Mouse (Mus musculus): ENCODE results near the gene Crhr2.

The Crhr2 gene

DNA sequence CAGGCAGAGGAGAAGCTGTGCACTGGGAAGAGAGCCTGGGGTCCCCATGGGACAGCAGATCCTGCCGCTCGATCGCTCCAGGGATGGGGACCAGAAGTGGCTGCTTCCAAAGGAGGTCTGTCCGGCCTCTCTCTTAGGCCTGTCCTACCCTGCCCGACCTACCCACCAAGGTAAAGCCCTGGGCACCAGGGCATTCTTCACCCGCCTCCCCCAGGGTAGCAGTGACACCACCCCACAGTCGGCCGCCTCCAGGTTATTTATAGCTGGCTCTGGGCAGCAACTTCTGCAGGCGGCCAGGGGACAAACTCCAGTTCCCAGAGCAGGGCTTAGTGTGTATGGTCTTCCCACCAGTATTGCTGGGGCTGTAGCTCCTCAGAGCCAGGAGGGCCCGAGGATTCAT lies at the start of gene Crhr2:
Gene Crhr2 (minus strand): TSS at position 223 of the 400 bp plus-strand sequence.
- no peak for DNase-seq (ENCODE audit: low spot score in 2 of 2)

DNA sequence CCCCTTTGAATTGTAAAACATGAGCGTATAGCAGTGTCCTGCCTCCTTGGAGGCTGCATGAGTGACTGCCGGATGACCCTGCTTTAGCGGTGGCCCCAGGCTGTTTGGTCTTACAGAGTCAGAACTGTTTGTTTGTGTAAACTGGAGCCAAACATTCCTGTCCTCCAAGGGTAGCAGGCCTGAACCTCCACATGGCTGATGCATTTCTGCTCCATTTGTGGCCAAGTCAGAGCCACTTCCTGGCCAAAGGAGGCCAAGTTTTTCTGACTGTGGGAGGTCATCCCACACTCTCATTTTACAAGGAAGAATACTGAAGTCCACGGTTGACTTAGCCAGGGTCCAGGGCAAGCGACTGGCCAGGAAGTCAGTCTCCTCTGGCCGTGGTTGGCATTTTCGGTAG lies 46.7 kb upstream of the Crhr2 start:
- DNase-seq (ENCODE audit: low spot score in 2 of 2): peak in 1 of 2 experiments; percentile 24

DNA sequence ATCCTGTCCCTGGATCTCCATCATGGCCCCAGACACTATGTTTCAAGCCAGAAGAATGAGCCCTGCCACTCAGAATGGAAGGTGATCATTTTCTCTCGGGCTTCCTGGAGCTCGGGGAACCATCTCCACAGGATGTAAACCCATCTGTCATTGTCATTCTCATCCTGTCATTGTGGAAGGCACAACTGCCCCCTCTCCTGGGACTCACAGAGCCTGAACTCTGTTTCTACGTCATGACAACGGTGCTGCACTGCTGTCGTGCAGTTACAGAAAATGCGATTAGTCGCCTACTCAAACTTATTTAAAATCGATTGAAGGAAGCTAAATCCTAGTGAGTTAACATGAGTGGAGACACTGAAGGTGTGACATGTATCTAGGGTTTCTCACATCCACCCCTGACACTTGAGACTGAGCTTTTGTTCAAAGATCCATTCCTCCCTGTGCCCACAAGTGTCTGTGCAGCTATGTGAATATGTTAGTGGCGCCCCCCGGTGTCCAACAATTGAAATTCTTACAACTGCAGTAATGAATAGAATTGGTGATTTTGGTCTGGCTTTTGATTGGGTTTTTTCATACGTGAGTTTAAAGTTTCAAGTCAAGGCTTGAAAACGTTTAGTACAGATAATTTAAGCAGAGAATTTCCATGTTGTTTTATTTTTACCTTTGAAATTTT lies 44.4 kb upstream of the Crhr2 start:
- no peak for DNase-seq (ENCODE audit: low spot score in 2 of 2)

DNA sequence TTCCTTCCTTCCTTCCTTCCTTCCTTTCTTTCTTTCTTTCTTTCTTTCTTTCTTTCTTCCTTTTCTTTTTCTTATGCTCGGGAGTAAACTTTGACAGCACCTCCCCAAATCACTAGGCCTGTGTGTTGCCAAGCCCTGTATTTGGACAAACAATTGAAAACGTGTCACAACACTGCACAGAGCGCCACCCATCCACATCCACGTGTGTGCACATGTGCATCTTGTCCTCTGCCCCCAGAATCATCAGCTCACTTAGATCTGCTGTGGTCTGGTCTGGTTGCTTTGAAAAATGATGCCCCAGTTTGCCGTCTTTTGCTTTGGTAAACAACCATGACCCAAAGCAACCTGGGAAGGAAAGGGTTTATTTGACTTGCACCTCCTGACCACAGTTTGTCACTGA lies 43.1 kb upstream of the Crhr2 start:
- peak; percentile 43 to 44 for DNase-seq (ENCODE audit: low spot score in 2 of 2)

DNA sequence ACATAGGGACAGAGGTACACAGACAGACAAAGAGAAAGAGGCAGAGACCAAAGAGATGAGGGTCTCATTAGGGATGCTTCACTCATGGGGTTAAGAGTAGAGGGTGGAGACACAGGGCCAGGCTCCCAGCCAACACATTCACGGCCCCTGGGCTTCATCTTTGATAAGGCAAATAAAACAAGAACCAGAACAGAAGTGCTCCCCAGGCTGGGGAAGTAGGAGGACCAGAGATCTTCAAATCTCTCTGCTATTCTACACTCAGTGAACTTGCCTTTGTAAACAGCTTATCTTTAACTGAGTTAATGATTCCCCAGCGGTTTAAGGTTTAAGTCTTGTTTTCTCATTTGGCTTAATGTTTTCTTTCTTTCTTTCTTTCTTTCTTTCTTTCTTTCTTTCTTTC lies 42.6 kb upstream of the Crhr2 start:
- DNase-seq (ENCODE audit: low spot score in 2 of 2): no peak

DNA sequence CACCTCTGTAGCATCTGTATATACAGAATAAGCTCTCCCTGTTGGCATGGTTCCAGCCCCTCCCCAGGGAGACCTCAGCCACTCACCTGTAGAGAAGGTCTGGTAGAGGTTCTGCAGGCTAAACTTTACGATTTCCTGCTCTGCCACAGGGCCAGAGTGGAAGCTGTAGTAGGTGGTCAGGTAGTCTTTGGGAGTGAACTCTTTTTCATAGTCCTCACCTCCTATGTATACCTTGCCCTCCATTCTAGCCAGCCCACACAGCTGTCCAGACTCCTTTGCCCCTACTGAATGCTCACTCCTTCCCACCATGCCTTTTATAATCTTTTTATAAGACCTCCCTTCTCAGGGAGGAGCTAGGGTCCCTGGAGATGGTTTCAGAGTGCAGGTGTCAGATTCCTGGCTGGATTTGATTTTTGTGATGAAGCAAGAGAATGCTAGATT lies 41.9 kb upstream of the Crhr2 start, which contains the start of gene Inmt:
Gene Inmt (minus strand): TSS at position 303 of the 441 bp plus-strand sequence.
- no peak for DNase-seq (ENCODE audit: low spot score in 2 of 2)

DNA sequence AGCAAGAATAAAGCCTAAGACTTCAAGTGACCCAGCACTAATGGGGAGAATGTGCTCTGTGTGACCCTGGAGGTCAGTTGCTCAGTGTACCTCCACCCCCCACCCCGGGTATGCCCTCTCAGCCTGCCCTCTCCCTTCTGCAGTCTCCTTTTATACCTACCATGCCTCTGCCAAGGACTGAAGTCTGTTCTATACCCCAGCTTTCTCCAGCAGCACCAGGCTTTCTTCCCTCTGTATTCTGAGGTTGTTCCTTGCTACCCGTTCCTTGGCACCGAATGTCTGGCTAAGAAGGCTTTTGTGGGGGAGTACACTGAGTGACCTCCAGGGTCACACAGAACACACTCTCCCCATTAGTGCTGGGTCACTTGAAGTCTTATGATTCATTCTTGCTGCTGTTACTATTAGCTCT lies 41.1 kb upstream of the Crhr2 start:
- no peak for DNase-seq (ENCODE audit: low spot score in 2 of 2)

DNA sequence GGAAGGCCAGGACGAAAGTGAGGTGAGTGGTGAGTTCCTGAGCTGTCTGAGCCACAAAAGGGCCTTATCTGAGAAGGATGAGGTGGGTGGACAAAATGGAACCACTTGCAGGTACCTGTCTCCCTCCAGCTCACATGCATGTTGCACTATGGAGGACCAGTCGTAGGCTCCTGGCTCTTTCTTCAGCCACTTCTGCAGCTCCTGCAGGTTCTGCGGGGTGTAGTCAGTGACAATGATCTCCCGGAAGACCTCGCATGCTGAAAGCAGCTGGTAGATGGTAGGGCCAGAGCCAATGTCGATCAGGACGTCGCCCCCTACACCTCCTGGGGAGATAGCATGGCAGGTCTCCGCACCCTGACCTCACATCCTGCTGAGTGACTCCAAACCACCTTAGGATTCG lies 40.4 kb upstream of the Crhr2 start:
- no peak for DNase-seq (ENCODE audit: low spot score in 2 of 2)

DNA sequence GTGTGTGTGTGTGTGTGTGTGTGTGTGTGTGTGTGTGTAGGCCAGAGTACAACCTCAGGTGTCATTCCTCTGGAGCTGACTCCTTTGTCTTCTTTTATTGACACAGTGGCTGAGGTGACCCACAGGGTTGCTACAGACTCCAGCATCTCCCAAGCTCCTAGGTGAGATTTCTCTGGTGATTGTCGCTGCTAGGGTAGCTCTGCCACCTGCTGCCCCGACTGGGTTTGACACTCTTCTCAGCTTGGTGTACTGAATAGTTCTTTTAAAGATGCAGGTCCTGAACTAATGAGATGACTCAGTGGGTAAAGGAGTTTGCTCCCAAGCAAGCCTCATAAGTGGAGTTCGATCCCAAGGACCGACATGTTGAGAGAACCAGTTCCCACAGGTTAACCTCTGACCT lies 38.8 kb upstream of the Crhr2 start:
- no peak for DNase-seq (ENCODE audit: low spot score in 2 of 2)

DNA sequence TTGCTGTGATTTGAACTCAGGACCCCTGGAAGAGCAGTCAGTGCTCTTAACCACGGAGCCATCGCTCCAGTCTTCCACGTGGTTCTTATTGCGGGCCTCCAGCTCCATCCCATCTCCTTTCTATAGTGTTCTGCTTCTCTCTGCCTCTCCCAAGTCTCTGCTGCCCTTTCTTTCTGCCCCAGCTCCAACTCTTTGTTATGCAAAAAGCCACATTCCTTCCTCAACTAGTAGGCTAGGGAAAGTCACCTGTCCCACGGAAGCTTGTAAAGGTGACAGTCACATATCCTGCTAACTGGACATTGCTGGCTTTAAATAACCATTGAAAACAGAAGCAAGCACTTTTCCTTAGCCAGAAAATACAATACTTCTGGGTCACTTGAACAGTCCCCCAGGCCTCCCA lies 37.0 kb upstream of the Crhr2 start:
- DNase-seq (ENCODE audit: low spot score in 2 of 2): no peak

DNA sequence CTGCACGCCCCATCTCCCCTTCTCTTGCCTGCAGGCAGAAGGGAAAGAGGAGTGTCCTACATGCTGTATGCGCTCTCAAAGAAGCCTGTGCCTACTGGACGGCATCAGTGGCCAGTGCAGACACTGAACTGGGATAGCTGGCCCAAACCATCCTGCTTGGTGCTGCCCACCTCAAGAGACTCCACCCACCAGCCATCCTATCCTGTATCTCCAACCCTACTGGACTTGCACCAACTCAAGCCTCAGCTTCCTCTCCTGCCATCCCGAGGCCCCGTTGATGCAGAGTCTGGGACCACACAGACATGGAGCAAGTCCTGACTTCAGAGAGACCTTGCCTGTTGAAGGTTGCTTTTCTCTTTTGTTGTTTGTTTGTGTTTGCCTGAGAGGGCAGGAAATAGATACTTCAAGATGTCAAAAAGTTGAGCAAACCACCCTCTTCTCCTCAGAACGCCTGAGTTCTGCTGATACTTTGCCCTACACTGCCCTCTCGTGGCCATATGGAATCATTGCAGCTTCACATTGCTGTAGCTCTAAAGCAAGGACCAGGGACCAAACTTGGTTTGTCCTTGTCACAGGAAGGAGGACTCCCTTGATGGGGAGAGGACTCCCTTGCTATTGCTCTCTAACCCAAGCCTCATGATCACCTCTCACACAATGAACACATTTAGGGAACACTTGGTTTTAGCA lies 34.1 kb upstream of the Crhr2 start:
- peak; percentile 39 to 50 for DNase-seq (ENCODE audit: low spot score in 2 of 2)

DNA sequence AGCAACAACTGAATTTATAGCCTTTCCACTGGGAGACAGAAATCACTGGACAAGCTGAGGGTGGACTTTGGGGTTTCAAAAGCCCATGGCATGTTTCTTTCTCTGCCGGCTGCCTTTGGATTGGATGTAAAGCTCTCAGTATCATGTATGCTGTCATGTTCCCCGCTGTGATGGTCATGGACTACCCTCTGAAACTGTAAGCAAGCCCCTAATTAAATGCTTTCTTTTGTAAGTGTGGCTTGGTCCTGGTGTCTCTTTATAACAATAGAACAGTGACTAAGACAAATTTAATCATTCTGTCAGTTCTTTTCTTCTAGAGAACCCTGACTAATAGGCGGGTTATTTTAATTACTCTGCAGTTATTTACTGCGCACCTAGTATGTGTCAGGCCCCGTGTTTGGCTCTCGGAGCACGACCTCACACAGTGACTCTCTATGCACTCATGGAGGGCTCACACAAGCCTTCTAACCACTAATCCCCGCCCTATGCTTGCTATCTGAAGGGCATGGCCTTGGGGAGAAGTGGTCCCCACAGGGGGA lies 30.3 kb upstream of the Crhr2 start:
- DNase-seq (ENCODE audit: low spot score in 2 of 2): no peak

DNA sequence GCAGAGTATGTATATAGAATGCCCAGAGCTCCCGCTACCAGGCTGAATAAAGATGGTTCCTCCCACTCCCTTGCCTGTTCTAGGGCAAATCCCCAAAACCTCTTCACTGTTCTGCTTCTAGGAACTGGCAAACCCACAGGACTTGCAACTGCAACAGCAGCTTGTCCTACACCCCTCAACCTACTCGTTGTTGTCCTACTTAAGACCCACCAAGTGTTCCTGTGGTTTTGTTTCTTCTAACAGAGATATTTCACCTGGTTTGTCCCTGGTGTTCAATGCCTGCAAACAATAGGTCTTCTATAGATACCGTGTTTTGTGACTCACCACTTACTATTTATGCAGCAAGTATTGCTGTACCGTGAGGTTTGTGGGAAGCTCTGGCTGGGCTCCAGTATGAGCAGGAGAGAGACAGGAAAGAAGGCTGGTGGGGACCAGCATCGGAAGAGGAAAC lies 28.5 kb upstream of the Crhr2 start:
- DNase-seq (ENCODE audit: low spot score in 2 of 2): no peak

DNA sequence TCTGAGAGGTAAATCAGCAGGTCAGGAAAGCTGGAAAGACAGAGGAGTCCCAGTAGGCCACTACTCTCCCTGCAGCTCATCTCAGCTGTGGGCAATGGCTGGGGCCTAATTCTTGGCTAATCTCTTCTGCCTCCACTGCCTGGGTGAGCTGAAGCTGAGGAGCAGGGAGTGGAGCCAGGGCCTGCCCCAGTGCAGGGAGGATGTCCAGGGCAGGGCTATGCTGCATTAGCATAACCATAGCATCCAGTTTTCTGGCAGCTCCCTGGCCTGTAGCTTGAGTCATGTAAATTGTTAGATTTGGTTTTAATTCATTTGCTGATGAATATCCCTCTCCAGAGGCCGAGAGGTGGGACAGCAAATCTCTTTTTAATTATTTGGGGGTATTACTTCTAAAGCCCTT lies 26.4 kb upstream of the Crhr2 start:
- DNase-seq (ENCODE audit: low spot score in 2 of 2): no peak

DNA sequence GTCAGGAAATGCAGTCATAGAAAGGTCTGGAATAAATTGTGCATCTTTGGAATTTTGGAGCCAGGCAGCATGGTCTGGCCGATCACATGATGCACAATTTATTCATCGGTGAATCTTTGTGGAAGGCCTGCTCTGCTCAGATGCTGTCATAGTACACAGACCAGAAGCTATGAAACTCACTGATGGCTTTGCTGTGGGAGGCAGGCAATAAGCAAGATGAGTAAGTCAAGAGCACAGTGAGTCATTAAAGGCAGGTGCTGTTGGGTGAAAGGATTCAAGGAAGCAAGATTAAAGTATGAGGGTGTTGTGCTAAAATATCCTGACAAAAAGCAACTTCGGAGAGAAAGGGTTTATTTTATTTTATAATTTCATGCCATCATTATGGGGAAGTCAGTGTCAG lies 19.4 kb upstream of the Crhr2 start:
- DNase-seq (ENCODE audit: low spot score in 2 of 2): no peak

DNA sequence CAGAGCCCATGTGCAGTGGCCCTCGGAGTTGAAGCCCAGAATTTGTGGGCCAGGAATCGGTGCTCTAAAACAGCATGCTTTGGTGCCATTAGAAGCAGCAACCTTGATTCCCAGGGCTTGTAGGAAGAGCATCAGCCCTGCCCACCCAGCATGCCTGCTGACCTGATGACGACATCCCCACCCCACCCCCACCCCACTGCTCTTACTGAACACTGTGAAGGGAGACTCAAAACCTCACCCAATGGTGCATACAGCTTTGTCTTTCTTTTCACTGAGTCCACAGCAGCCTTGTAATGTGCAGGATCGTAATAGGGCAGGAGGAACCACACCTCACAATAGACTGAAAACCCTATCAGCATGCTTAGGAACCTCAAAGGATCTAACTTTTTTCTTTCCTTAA lies 13.3 kb upstream of the Crhr2 start:
- no peak for DNase-seq (ENCODE audit: low spot score in 2 of 2)

DNA sequence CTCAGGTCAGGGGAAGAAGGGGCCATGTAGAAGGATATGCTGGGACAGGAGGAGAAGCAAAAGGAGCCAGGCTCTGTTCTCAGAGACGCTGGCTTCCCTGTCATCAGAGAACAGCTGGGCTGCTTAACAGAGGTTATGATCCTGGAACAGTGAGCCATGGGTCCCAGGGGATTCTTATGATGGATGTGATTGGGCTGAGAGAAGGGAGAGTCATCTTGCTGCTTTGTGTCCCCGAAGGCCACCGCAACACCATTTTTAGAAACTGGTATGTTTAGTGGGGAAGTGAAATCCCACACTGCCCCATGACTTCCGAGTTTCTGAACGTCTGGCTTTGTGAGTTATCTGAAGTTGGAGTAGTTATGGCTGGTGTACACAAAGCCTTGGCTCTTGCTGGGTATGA lies 12.5 kb upstream of the Crhr2 start:
- DNase-seq (ENCODE audit: low spot score in 2 of 2): no peak

DNA sequence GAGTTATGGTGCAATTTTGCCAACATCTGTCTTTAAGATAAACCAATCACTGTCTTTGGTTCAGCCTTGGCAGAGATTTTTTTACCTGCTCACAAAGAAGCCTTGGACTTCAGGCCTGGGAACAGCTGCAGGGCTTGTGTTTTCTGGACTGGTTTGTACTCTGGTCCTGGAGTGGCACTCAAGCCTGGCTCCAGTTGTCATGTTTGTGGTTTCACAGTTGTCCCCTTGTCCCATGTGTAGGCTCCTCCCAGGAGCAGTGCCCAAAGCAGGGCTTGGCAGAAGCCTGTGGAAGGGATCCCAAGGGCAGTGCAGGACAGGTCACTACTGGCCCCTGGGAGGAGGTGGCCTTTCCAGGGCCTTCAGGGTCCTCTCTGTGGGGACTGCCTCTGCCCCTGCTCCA lies 5.5 kb upstream of the Crhr2 start:
- no peak for DNase-seq (ENCODE audit: low spot score in 2 of 2)

DNA sequence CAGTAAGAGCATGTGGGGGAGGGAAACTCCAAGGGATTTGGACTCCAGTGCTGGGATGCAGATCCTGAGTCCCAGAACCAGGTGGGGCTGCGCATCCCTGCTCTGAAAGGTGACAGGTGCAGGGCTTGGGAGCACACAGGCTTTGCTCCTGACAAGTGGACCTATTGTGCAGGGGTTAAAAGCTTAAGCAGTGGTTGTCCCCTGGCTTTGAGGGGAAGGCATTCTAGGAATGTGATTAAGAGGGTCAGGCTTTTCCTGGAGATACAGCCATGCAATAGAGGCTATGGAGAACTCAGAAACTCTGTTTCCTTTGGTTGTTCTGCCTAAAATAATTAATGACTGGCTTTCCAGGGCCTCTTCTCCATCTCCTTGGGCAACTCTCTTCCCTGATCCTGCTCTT lies 609 bp upstream of the Crhr2 start:
- no peak for DNase-seq (ENCODE audit: low spot score in 2 of 2)

DNA sequence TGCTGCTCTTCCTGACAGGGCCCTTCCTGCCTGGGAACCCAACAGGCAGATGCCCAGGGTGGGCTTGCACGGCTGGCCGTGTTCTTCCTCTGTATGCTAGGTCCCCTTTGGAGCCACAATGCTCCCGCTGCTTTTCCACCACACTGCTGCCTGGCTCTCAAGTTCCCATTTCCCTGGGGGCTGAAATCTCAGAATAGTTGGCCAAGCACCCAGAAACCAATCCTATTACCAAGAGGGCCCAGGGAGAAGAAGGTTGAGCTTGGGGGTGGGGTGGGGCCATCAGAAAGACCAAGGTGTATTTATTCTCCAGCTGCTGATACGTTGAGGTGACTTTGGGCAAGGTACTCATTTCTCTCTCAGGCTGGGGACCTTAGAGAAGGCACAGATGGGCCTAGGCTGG lies 1.5 kb downstream of the Crhr2 start:
- no peak for DNase-seq (ENCODE audit: low spot score in 2 of 2)

DNA sequence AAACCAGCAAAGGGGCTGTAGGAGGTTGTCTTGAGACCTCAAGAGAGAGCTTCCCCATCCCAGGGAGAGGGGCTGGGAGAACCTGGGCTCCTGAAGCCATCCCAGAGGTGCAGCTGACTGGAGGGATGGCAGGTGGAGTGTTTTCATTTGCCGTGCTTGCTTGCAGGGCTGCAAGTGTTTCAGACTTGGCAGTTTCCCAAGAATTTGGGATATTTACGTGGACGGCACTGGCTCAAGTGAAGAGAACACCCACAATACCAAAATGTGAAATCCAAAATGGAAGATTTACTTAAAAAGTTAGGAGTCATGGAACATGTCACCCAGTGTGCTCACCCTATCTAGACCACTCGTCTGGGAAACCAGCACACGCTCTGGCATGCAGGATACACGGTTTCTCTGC lies 2.2 kb downstream of the Crhr2 start:
- DNase-seq (ENCODE audit: low spot score in 2 of 2): no peak

DNA sequence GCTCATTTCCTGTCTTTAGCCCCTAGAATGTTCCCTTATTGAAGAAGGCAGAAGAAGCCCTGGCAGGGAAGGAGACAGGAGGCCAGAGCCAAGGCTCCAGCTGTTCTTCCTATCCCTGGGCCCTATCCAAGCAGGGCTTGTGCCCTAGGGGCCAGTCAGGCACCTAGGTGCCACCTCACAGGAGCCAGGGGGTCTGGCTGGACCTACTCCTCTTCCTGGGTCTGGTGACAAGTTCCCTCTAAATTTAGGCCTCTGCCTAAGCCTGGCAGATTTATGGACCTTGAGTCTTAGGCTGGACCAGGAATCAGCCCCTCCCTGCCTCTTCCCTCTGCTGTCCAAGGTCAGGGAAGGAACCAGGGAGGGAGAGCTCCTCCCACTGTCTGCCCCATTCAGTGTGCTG lies 4.4 kb downstream of the Crhr2 start:
- DNase-seq (ENCODE audit: low spot score in 2 of 2): no peak

DNA sequence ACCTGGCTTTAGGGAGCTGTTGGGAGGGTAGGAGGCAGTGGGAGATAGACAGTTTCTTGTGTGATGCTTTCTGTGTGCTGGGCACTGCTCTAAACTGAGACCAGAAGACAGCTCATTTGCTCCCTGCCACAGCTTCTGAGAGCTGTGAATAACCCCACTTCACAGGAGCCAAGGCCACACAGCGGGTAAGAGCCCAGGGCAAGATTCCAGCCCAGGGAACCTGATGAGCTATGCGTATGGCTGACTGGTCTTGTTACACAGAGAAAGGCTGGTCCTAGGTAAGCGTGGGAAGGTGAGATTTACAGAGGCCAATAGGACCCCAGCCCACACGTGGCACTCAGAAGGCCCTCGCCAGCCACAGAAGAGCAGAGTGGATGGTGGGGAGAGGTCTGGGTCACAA lies 6.2 kb downstream of the Crhr2 start:
- DNase-seq (ENCODE audit: low spot score in 2 of 2): no peak

Measured in urinary bladder, adult 18-20 months (tissue).